Mouse (Mus musculus): ENCODE results near the gene Prss23.

DNA sequence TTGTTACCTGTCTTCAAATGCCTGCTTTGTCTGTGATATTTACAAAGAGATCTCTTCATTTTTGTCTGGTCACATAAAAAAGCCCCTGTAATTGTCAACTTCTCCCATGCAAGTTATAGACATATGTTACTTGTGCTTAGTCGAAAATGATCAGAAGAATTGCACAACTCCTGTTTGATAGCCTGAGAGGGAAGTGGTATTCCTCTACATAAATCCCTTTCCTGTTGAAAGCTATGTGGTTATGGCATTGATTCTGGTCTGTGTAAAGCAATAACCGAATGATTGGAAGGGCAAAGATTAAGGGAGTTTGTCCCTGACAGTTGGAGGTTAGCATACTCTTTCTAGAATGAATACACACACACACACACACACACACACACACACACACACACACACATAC, 67.3 kb downstream of the Prss23 start:
- no peak for TF ChIP-seq CTCF (IDR thresholded peaks at IDR 0.05; ENCODE audit: extremely low read depth, insufficient read length, insufficient replicate concordance, low read depth, low read length)
- TF ChIP-seq POLR2A (IDR thresholded peaks at IDR 0.05; ENCODE audit: low read depth, low read length): no peak

Measured in small intestine, adult 2 months (tissue).